Mouse (Mus musculus): ENCODE data around the gene Atp6v1e2.

Gene Atp6v1e2

GRCm38 (mm10) chr17:86911261-86911660, 36.4 kb downstream of the Atp6v1e2 start:
- no peak for DNase-seq

GRCm38 (mm10) chr17:86909733-86910495, 37.8 kb downstream of the Atp6v1e2 start:
- DNase-seq, result no peak

- DNase-seq, result no peak
Measured at GRCm38 (mm10) chr17:86908316-86908715, 39.4 kb downstream of the Atp6v1e2 start.

- no peak for DNase-seq
Measured at GRCm38 (mm10) chr17:86907092-86907491, 40.6 kb downstream of the Atp6v1e2 start.

- no peak for DNase-seq
Measured at GRCm38 (mm10) chr17:86906601-86907000, 41.1 kb downstream of the Atp6v1e2 start.

- peak; percentile 63 for DNase-seq
Measured at GRCm38 (mm10) chr17:86906136-86906461, 41.6 kb downstream of the Atp6v1e2 start.

GRCm38 (mm10) chr17:86905297-86906135, 42.2 kb downstream of the Atp6v1e2 start:
- peak; percentile 33 for DNase-seq

- DNase-seq, result no peak
Measured at GRCm38 (mm10) chr17:86904206-86904605, 43.5 kb downstream of the Atp6v1e2 start.

GRCm38 (mm10) chr17:86903596-86903995, 44.1 kb downstream of the Atp6v1e2 start:
- no peak for DNase-seq

GRCm38 (mm10) chr17:86902399-86903067, 45.2 kb downstream of the Atp6v1e2 start:
- no peak for DNase-seq

- no peak for DNase-seq
Measured at GRCm38 (mm10) chr17:86900564-86900963, 47.1 kb downstream of the Atp6v1e2 start.

GRCm38 (mm10) chr17:86899821-86900220, 47.9 kb downstream of the Atp6v1e2 start:
- DNase-seq, result no peak

GRCm38 (mm10) chr17:86897486-86898165, 50.1 kb downstream of the Atp6v1e2 start:
- no peak for DNase-seq

GRCm38 (mm10) chr17:86895191-86895590, 52.5 kb downstream of the Atp6v1e2 start:
- no peak for DNase-seq

All from liver (tissue).